Mouse (Mus musculus): ENCODE measurements around the gene Zfp954.
"Not testable (repeated sequence)": the region's sequence is repeated elsewhere in the genome, so short reads cannot be mapped to it uniquely, and the experiment has no call there.

The Zfp954 gene

GRCm38 (mm10) chr7:7120921-7121601, at the start of gene Zfp954:
Zfp954 (minus strand) TSS chr7:7121488.
- peak; percentile 79 for DNase-seq

DNA sequence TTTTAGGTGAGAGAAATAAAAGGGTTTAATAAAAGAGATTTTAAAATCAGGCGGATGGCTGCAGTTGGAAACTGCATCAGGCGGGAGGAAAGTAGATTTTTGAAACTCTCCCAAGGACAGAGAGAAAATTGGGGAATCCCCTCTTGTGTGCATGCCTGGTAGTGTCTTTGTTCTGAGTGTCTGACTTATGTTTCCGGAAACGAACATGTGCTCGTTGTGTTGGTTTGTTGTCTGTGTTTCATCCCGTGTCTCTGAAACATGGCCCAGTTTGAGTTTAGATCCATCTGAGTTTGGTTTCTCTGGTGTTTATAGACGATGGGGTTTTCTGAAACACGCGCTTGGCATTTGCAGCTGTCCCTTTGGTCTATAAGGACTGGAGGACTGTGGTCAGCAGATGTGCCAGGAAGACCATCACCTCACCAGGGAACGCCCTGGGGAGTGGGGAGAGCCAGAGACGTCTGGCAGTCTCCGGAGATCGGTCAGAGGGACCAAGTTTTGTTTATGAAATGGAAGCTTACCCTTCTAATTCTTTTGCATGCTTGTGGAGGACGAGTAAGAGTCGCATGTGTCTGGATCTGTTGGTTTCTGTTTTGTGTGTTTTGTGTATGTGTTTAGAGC, 24.8 kb upstream of the Zfp954 start:
- no peak for DNase-seq

GRCm38 (mm10) chr7:7144215-7144614, 22.9 kb upstream of the Zfp954 start:
- DNase-seq, result no peak

GRCm38 (mm10) chr7:7136379-7136866, 15.1 kb upstream of the Zfp954 start, which contains the start of gene Zfp773:
Zfp773 (minus strand) TSS chr7:7136755.
- peak; percentile 41 for DNase-seq

- DNase-seq, result no peak
Measured at GRCm38 (mm10) chr7:7132751-7133150, 11.5 kb upstream of the Zfp954 start.

DNA sequence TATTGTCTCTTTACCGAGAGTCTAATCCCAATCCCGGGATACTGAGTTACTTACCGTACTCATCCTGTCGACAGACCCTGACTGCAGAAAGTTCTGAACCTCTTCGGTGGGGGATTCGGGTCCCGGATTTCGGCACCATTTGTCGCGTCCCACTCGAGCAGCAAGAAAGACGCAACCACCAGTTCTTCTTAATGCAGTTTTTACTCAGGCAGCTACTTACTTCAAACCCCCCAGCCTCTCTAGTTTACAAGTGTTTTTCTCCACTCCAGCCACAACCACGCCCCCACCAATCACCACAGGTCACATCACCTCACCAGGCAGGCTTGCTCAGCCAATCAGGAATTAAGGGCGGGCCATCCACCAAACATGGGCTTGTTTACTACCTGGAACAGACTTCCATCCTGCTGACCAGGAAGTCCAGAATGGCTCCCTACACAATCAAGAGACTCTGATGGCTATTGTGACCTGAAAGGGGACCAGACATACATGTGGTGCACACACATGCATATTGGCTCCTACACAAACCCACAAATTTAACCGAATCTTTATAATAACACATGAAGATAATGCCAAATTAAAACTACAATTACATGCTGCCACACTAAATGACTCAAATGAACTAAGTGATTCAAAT, 9.3 kb upstream of the Zfp954 start:
- not testable (repeated sequence) for DNase-seq

DNA sequence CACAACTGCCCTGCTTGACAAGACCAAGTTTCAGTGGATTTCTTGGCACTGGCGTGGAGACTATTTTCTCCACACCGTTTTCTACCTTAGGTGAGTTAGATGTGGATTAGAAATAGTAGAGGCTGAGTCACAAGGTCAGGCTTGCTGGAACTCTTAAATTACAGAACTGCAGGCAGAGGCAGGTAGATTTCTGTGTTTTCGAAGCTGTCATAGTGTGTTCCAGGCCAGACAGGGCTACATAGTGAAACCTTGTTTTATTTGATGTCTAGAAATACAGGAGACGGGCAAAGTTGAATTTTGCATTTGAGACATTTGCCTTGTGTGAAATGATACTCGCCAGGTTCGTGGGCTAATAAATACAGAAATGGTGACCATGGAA, 303 bp upstream of the Zfp954 start:
- no peak for DNase-seq

GRCm38 (mm10) chr7:7118441-7118840, 2.8 kb downstream of the Zfp954 start:
- DNase-seq, result no peak

DNA sequence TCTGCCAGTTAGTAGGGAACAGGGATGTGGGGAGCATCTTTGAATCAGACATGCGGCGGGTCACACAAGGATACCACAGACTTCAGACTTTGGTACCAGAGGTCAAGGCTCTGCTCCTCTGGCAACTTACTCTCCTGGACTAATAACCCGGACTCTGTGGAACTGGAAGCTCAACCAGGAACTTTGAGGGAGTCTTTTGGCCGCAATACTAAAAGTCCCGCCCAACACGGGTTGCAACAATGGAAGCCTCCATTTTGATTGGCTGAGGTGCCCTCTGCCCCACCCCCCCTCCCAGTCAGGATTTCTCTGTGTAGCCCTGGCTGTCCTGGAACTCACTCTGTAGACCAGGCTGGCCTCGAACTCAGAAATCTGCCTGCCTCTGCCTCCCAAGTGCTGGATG, 12.8 kb downstream of the Zfp954 start:
- DNase-seq, result no peak
